Mouse (Mus musculus): ENCODE data around the gene Gm20388.

- TF ChIP-seq EP300 (IDR thresholded peaks at IDR 0.05; ENCODE audit: low read depth) (no peak), CTCF (IDR thresholded peaks at IDR 0.05; ENCODE audit: low read depth) (no peak)
Measured at GRCm38 (mm10) chr8:121924681-121925080, 2014.0 kb downstream of the Gm20388 start.
